Mouse (Mus musculus) kidney, postnatal 36 days (tissue): ENCODE measurements around the gene Cds1.

Experiments
- DNase-seq, 2 experiments: peaks; one replicate each; pipeline ENCODE4 v3.0.0; 2021 to 2022; ENCODE audit warnings: mixed read lengths in 2 of 2

The Cds1 gene

GRCm38 (mm10) chr5:101779376-101779863, 14.5 kb downstream of the Cds1 start:
- DNase-seq: no peak

- no peak for DNase-seq
Measured at GRCm38 (mm10) chr5:101780918-101781317, 16.0 kb downstream of the Cds1 start.

DNA sequence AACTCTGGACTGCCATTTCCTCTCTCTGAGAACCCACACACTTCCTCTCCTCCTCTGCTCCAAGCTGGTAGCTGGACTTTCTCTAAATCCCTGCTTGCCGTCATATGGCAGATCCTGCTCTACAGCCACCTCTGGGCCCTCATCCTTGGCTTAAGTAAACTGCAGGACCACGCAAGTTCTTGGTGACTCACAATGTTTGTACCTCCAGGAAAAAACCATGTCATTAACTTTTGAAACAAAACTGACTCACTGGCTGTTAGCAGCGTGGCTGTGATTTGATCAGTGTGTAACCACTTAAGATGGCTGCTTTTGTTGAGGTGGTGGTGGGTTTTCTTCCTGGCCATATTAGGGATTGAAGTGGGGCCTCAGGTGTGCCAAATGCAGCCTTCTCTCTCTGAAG, 19.4 kb downstream of the Cds1 start:
- DNase-seq: no peak

DNA sequence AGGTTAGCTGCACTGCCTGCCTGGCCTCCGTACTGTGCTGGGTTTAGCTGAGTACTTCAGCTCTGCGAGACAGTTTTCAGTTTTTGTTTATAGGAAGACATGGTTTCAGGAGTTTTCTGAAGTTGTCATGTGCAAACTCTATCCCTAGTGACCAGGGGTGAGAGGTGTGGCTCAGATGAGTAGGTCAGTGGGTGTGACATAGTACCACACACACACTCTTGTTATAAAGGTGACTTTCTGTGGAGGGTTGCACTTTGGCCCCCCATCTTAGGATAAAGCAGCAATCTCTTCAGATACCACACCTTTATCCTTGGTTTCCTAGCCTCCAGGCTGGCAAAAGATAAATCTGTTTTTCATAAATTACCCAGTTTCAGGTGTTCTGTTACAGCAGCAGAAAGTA, 19.9 kb downstream of the Cds1 start:
- DNase-seq: no peak

DNA sequence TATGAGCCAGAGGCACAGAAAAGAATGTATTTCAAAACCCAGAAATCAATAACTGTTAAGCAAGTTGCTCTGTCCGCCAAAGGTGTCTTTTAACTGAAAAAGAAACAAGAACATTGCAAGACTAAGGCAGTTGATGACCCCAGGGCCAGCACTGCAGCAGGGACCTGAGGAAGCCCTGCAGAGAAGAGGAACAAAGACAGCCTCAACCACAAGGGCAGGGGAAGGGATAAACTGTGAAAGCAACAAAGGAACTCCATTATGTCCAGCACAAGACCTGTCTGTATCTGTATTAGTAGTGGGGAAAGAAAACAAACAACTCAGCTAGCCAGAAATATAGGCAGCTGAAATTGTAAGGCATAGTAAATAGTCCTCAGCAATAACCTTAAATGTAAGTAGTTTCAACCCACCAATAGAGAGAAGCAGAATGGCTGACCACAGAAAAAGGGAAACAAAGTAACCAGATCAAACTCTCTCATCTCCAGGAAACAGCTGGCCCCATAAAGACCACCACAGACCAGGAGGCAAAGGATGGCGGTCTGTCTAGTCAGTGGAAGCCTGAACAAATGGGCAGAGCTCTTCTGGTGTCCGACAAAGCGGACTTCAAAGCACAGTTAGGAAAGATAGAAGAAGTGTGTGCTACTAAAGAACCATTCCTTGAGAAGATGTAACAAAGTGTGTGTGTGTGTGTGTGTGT, 21.1 kb downstream of the Cds1 start:
- DNase-seq: no peak

GRCm38 (mm10) chr5:101789770-101790169, 24.8 kb downstream of the Cds1 start:
- DNase-seq: no peak

GRCm38 (mm10) chr5:101790560-101790959, 25.6 kb downstream of the Cds1 start:
- no peak for DNase-seq

DNA sequence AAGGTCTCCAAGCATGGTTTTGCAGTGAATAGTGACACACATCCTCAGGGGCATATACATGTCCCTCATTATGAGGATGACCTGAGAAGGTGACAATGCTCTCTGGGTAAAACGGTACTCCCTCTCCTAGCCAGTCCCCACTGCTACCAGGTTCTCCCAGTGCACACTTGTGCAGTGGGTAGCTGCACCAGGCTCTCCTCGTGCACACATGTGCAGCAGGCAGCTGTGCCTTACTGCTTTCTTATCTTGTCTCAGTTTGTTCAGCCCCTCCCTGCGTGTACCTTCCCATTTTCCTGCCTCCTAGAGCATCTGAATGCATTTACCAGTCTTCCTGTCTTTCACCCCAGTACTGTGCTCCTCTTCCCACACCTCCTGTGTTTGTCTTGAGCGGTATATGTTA, 27.7 kb downstream of the Cds1 start:
- DNase-seq: no peak

- DNase-seq: no peak
Measured at GRCm38 (mm10) chr5:101801891-101802290, 37.0 kb downstream of the Cds1 start.

DNA sequence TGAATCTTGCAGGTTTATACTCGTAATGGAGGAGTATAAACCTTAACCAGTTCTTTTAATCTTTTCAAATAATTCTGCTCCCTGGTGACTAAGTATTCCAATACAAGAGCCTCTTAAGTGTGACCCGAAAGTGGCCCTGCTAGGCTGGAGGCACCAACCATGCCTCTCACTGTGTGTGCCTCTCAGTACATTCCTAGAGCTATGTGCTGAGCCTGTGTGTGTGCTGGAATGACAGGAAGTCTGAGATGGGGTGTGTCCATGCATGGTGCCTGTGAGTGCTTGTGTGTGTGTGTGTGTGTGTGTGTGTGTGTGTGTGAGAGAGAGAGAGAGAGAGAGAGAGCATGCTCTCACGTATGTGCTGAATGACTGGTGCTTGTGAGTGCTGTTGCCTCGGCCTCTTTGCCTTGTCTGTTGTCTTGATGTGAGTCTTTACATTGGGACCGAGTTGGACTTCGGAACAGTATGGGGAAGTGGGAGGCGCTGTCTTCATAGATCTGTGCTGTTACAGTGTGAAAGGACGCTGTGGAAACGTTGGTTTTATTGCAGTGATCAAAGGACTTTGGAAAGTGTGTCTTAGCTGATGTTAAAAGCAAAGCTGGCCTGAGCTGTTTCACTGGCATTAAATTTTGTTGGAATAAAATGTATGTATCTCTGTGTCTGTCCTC, 37.6 kb downstream of the Cds1 start:
- no peak for DNase-seq

DNA sequence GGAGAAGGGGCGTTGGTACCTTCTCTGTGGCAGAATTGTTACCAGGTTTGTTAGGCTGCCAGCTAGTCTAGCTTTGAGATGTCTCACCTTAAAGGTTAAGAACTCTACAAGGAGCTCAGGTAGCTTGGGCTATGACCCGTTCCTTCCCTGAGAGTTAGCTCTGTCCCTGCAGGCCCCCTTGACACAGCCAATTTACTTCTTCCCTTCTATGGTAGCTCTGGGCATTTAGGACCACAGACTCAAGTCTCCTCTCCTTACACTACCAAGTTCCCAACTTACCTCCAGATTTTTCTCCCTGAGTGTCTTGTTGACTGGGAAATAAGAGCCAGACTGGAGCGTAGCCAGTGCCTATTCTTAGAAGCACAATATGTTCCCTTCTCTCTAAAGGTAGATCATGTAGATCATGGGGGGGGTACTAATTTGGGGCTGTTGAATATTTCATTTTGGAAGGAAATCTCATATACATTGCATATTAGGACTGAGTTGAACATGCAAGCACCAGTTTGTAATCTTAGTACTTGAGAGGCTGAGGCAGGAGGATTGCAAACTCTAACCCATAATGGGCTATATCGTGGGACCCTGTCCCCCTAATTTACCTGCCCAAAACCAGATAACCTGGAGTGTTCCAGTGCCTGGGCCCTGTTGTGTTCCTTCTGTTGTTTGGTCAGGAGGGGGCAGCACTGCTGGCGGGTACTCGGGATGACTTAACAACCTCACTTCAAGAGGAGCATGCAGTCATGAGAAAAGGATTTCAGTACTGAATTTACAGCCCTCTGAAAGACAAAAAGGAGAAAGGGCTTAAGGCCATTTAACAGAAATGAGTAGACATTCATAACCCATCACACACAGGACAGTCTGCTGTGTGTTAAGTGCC, 46.6 kb downstream of the Cds1 start:
- peak in 1 of 2 experiments; percentile 41 for DNase-seq

GRCm38 (mm10) chr5:101816822-101817221, 51.9 kb downstream of the Cds1 start:
- peak in 1 of 2 experiments; percentile 17 for DNase-seq

GRCm38 (mm10) chr5:101819216-101819615, 54.3 kb downstream of the Cds1 start:
- DNase-seq: no peak

- DNase-seq: peak in 1 of 2 experiments; percentile 17
Measured at GRCm38 (mm10) chr5:101819844-101820243, 54.9 kb downstream of the Cds1 start.

DNA sequence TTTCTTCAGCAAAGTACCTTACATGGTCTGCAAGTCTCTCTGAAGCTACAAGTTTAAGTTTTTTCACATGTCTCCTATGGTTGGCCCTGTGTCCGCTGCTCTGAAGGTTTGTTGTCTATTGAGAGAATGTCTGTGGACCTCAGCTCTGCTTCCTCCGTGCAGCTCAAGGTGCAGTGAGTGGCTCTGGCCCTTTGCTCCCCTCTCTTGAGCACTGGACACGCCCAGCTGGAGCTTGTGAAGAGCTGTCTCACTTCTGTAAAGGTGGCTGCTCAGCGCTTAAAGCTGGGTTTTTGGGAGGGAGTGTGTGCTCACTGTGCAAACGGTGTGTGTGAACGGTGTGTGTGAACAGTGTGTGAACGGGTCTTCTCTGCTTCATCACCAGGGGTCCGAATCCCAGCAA, 56.1 kb downstream of the Cds1 start:
- peak; percentile 41 to 65 for DNase-seq

- peak; percentile 41 to 55 for DNase-seq
Measured at GRCm38 (mm10) chr5:101821491-101822310, 56.8 kb downstream of the Cds1 start.

GRCm38 (mm10) chr5:101822311-101822670, 57.4 kb downstream of the Cds1 start:
- no peak for DNase-seq

- DNase-seq: no peak
Measured at GRCm38 (mm10) chr5:101825111-101825911, 60.4 kb downstream of the Cds1 start.

DNA sequence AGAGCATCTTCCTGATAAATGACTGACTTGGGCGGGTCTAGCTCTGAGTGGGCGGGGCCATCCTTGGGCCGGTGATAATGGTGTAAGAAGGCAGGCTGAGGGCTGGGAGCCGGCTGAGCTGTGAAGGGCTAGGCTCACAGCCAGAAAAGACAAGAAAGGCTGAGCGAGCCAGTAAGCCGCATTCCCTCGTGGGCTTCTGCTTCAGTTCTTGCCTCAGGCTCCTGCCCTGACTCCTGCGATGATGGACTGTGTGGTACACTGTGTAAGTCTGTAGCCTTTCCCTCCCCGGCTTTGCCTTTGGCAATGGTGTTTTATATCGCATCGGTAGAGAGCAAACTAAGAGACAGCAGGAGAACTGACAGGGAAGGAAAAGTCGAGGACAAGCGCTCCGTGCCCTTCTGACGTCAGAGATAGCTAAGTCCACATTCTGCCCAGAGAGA, 61.6 kb downstream of the Cds1 start:
- peak; percentile 67 to 77 for DNase-seq

DNA sequence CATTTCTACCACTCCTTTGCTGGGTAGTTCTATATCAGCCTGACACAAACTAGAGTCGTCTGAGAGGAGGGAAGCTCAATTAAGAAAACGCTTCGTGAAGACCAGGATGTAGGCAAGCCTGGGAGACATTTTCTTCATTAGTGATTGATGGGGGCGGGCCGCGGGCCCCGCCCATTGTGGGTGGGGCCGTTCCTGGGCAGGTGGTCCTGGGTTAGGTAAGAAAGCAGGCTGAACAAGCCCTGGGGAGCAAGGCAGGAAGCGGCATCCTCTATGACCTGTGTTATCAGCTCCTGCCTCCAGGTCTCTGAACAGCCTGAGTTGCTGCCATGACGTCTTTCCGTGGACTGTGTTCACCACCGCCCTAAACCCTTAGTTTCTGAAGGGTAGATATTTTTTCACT, 62.5 kb downstream of the Cds1 start:
- DNase-seq: no peak

DNA sequence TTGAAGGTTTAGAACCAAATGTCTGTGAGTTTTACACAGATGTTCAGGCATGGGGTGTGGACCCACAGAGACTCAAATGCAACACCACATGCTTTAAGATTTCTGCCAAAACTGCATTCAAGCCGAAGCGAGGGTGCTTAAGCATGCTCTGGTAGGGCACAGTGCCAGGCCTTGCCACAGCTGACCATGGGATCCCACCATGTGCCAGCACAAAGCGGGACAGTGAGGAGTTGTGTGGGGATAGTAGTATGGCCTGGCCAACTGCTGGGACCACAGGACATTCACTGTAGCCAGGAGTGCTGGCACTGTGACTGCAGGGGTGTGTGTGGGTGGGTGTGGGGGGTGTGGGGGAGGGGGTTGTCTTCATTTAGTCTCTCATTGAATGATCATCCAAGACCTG, 64.0 kb downstream of the Cds1 start:
- no peak for DNase-seq

- DNase-seq: no peak
Measured at GRCm38 (mm10) chr5:101830180-101830579, 65.2 kb downstream of the Cds1 start.
